Mouse (Mus musculus): ENCODE measurements at regions not wholly inside any gene's neighbourhood (a gene's known extent, or its start where the extent isn't known, plus 50 kb on each side); places are given as distances from the start of the nearest gene placed in this dataset.

DNA sequence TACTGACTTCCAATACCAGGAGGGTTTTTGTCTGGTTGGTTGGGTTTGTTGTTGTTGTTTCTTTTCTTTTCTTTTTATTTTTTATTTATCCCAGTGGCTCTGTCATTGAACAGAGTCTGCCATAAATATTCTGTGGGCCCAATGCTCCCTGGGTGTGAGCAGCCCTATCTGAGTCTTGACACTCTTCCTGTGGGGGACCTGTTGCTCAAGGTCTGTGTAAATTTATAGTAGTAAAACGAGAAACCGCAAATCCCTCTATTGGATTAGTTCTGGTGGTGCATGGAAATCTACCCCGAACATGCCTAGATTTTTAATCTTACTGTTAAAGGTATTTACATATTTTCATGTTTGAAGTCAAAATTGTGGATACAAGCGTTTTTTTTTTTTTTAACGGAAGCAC is 395.2 kb downstream of the Atp23 start:
- TF ChIP-seq POLR2A (IDR thresholded peaks at IDR 0.05; ENCODE audit: control insufficient read depth, low read depth, low read length) = no peak
- no peak for TF ChIP-seq CTCF (IDR thresholded peaks at IDR 0.05; ENCODE audit: control insufficient read depth, insufficient read depth, insufficient replicate concordance, low read depth, low read length)
